ENCODE assay signal across 9 mouse cellular contexts in genomic region chr2:99236968-99237367, GRCm38 (mm10).
DNase-seq lines count a peak whose midpoint lies in the region; ATAC-seq and TF ChIP-seq lines count a peak whose summit lies in the region.
"Had no signal": no experiment of that assay in that cellular context is flagged by ENCODE, and none has a peak within 500 bp of the region (broad histone marks: within the 10 kb centered on the region; RNA-seq: fewer than 3 reads in every experiment).

No protein-coding gene starts in this region.

- 5% methylated on average over 7 of the region's 7 CpGs for WGBS in kidney, embryonic 14.5 days
- 6% methylated on average over 7 of the region's 7 CpGs for WGBS in embryonic facial prominence, embryonic 14.5 days

- no peak overlapping the region for H3K9ac ChIP-seq in kidney, embryonic 14.5 days (ENCODE audit: low read depth, low read length)
- no peak overlapping the region for H3K9ac ChIP-seq in embryonic facial prominence, embryonic 14.5 days (ENCODE audit: low read depth, low read length)

- no peak overlapping the region for H3K4me3 ChIP-seq in kidney, embryonic 14.5 days (ENCODE audit: low read length)
- no peak overlapping the region for H3K4me3 ChIP-seq in G1E (ENCODE audit: low read depth, low read length)
- H3K4me3 ChIP-seq in embryonic facial prominence, embryonic 14.5 days (ENCODE audit: low read depth, low read length): no peak overlapping the region
- H3K4me3 ChIP-seq: megakaryocyte, embryonic 14.5 days had no signal

- no peaks in the 10 kb centered on the region for H3K27me3 ChIP-seq in kidney, embryonic 14.5 days (ENCODE audit: control insufficient read depth, insufficient read depth, low read length)
- no peaks in the 10 kb centered on the region for H3K27me3 ChIP-seq in G1E (ENCODE audit: insufficient read depth, low read length)
- H3K27me3 ChIP-seq in embryonic facial prominence, embryonic 14.5 days (replicated peaks; ENCODE audit: control insufficient read depth, insufficient read depth, low read length): no peaks in the 10 kb centered on the region
- H3K27me3 ChIP-seq: megakaryocyte, embryonic 14.5 days had no signal

- H3K27ac ChIP-seq in kidney, embryonic 14.5 days (ENCODE audit: low read depth, low read length): no peak overlapping the region
- no peak overlapping the region for H3K27ac ChIP-seq in embryonic facial prominence, embryonic 14.5 days (replicated peaks; ENCODE audit: low read depth, low read length)

- ATAC-seq in kidney, embryonic 14.5 days (ENCODE audit: low FRiP score, low TSS enrichment): no peak
- ATAC-seq in G1E (ENCODE audit: extremely low read depth, insufficient number of reproducible peaks, low FRiP score, poor library complexity, severe bottlenecking): no peak
- no peak for ATAC-seq in embryonic facial prominence, embryonic 14.5 days (ENCODE audit: low read depth)
- ATAC-seq in erythroblast, adult 5-6 weeks (replicated peaks; ENCODE audit: low FRiP score, poor library complexity, severe bottlenecking): no peak

- peak; percentile 17 for DNase-seq in kidney, adult 9 months
- peak; percentile 0 for DNase-seq in G1E (ENCODE audit: low spot score)
- peak; percentile 72 for DNase-seq in adrenal gland, postnatal 14 days
- peak; percentile 59 for DNase-seq in embryonic facial prominence, embryonic 14.5 days (ENCODE audit: low spot score)
- DNase-seq in layer of hippocampus, postnatal 10 days (ENCODE audit: low spot score in 2 of 2): peak; percentile 57 to 75
- DNase-seq in right cerebral cortex, adult 2 months (ENCODE audit: low spot score in 2 of 2): peak; percentile 50 to 61

- H3K4me2 ChIP-seq in kidney, embryonic 14.5 days (replicated peaks; ENCODE audit: low read depth, low read length): no peak overlapping the region
- no peak overlapping the region for H3K4me2 ChIP-seq in embryonic facial prominence, embryonic 14.5 days (ENCODE audit: low read depth, low read length)

- H3K9me3 ChIP-seq in kidney, embryonic 14.5 days (ENCODE audit: control insufficient read depth, low read length): no peaks in the 10 kb centered on the region
- H3K9me3 ChIP-seq in G1E (replicated peaks): no peaks in the 10 kb centered on the region
- H3K9me3 ChIP-seq in embryonic facial prominence, embryonic 14.5 days (ENCODE audit: control insufficient read depth, low read length): no peaks in the 10 kb centered on the region
- H3K9me3 ChIP-seq: megakaryocyte, embryonic 14.5 days had no signal

- H3K4me1 ChIP-seq in kidney, embryonic 14.5 days (ENCODE audit: control insufficient read depth, insufficient read depth, low read length): no peaks in the 10 kb centered on the region
- H3K4me1 ChIP-seq in G1E (ENCODE audit: insufficient read depth, low read depth, low read length): no peaks in the 10 kb centered on the region
- no peaks in the 10 kb centered on the region for H3K4me1 ChIP-seq in embryonic facial prominence, embryonic 14.5 days (ENCODE audit: control insufficient read depth, insufficient read depth, low read length)
- H3K4me1 ChIP-seq: megakaryocyte, embryonic 14.5 days had no signal

- no peaks in the 10 kb centered on the region for H3K36me3 ChIP-seq in kidney, embryonic 14.5 days (ENCODE audit: control insufficient read depth, insufficient read depth, low read length)
- H3K36me3 ChIP-seq in G1E (replicated peaks): no peaks in the 10 kb centered on the region
- no peaks in the 10 kb centered on the region for H3K36me3 ChIP-seq in embryonic facial prominence, embryonic 14.5 days (ENCODE audit: control insufficient read depth, insufficient read depth, low read length)

- TF ChIP-seq CTCF in G1E (IDR thresholded peaks at IDR 0.05; ENCODE audit: low read depth, low read length): no peak; the same call in 1 of the 2 replicates

Comparison
In these comparisons a context has a peak if more than half of its experiments do, and no peak if none do; other contexts are left out.
1. DNase-seq: peak in every context shown above with its lines; median percentile 72 in adrenal gland, postnatal 14 days; 66 in layer of hippocampus, postnatal 10 days; 59 in embryonic facial prominence, embryonic 14.5 days; 56 in right cerebral cortex, adult 2 months; 17 in kidney, adult 9 months; 0 in G1E.